Mouse (Mus musculus) liver, postnatal 0 days (tissue): ENCODE data around the gene Rassf4.

Experiments
- CTCF ChIP-seq: sonication (generic); IDR thresholded peaks from 2 replicates; pipeline ENCODE4 v1.5.1; 2016; ENCODE audit warnings: antibody characterized with exemption, low read depth
- EP300 ChIP-seq: IDR thresholded peaks from 2 replicates; pipeline ENCODE4 v1.6.1; 2016; ENCODE audit warnings: antibody characterized with exemption, low read depth, mild to moderate bottlenecking

GRCm38 (mm10) chr6:116664031-116664430 lies 9.7 kb downstream of the Rassf4 start:
- TF ChIP-seq CTCF = no peak
- no peak for TF ChIP-seq EP300
